Mouse (Mus musculus) gastrocnemius, postnatal 14 days (tissue): ENCODE measurements around the gene Pcdh9. TPM values are rescaled to one million over a fixed set of nuclear protein-coding genes. Genes with fewer than 3 reads are reported as not detected.

Experiments used
- DNase-seq: peaks from one replicate; pipeline ENCODE4 v3.0.0; 2021; ENCODE audit warnings: mixed read lengths
- intact Hi-C: fragments of 180-260 bp; cut with DNase I; formaldehyde crosslinking; loops from one replicate; pipeline ENCODE4 v1.15.1; 2025; ENCODE audit warnings: low total_unique reads
- total RNA-seq, 2 experiments: library from RNA; stranded (reverse); gene quantifications; 2 replicates each; pipeline ENCODE4 v1.2.3; 2021

Gene Pcdh9
- total RNA-seq, 2 experiments from 2014 or later, result 0.84 to 2.1 TPM

- intact Hi-C loops, result no loop called here
These were observed 64.4 kb downstream of the Pcdh9 start for GRCm38 (mm10) chr14:93826042-93826462.

GRCm38 (mm10) chr14:93818845-93819244, 71.6 kb downstream of the Pcdh9 start:
- no peak for DNase-seq
- intact Hi-C loops, result no loop called here

More at GRCm38 (mm10) chr14:93826042-93826462, 64.4 kb downstream of the Pcdh9 start:
- DNase-seq, result no peak

- no peak for DNase-seq
- intact Hi-C loops, result no loop called here
These were observed 72.9 kb downstream of the Pcdh9 start for GRCm38 (mm10) chr14:93817591-93817990.

- DNase-seq, result no peak
- intact Hi-C loops, result no loop called here
These were observed 95.9 kb downstream of the Pcdh9 start for GRCm38 (mm10) chr14:93794530-93794929.

GRCm38 (mm10) chr14:93786234-93786633, 104.2 kb downstream of the Pcdh9 start:
- intact Hi-C loops, result no loop called here
- DNase-seq, result no peak

- no peak for DNase-seq
- intact Hi-C loops, result no loop called here
These were observed 105.4 kb downstream of the Pcdh9 start for GRCm38 (mm10) chr14:93785031-93785430.

- intact Hi-C loops, result no loop called here
- no peak for DNase-seq
These were observed 127.6 kb downstream of the Pcdh9 start for GRCm38 (mm10) chr14:93762855-93763254.

- intact Hi-C loops, result no loop called here
- peak; percentile 14 for DNase-seq
These were observed 156.3 kb downstream of the Pcdh9 start for GRCm38 (mm10) chr14:93734077-93734673.

GRCm38 (mm10) chr14:93725798-93726197, 164.7 kb downstream of the Pcdh9 start:
- no peak for DNase-seq
- intact Hi-C loops, result no loop called here

- intact Hi-C loops, result no loop called here
- no peak for DNase-seq
These were observed 171.3 kb downstream of the Pcdh9 start for GRCm38 (mm10) chr14:93719208-93719607.

- DNase-seq, result no peak
- intact Hi-C loops, result no loop called here
These were observed 177.1 kb downstream of the Pcdh9 start for GRCm38 (mm10) chr14:93713250-93713935.

- intact Hi-C loops, result no loop called here
- no peak for DNase-seq
These were observed 181.8 kb downstream of the Pcdh9 start for GRCm38 (mm10) chr14:93708651-93709050.

- no peak for DNase-seq
- intact Hi-C loops, result no loop called here
These were observed 188.9 kb downstream of the Pcdh9 start for GRCm38 (mm10) chr14:93701385-93702101.

GRCm38 (mm10) chr14:93700916-93701315, 189.6 kb downstream of the Pcdh9 start:
- no peak for DNase-seq
- intact Hi-C loops, result no loop called here

GRCm38 (mm10) chr14:93684641-93685040, 205.8 kb downstream of the Pcdh9 start:
- intact Hi-C loops, result no loop called here
- no peak for DNase-seq

GRCm38 (mm10) chr14:93675273-93676068, 215.0 kb downstream of the Pcdh9 start:
- intact Hi-C loops, result no loop called here

GRCm38 (mm10) chr14:93653986-93654757, 236.3 kb downstream of the Pcdh9 start:
- intact Hi-C loops, result no loop called here
- no peak for DNase-seq

More at GRCm38 (mm10) chr14:93675273-93676068, 215.0 kb downstream of the Pcdh9 start:
- no peak for DNase-seq

GRCm38 (mm10) chr14:93627241-93627640, 263.2 kb downstream of the Pcdh9 start:
- intact Hi-C loops, result no loop called here
- no peak for DNase-seq

GRCm38 (mm10) chr14:93624144-93624543, 266.3 kb downstream of the Pcdh9 start:
- DNase-seq, result no peak
- intact Hi-C loops, result no loop called here
